Mouse (Mus musculus) gastrocnemius, postnatal 25 days (tissue): ENCODE measurements at regions not wholly inside any gene's neighbourhood (a gene's known extent, or its start where the extent isn't known, plus 50 kb on each side); places are given as distances from the start of the nearest gene placed in this dataset.

Experiments used
- DNase-seq: peaks from one replicate; pipeline ENCODE4 v3.0.0; 2022

- DNase-seq, result no peak
Measured at GRCm38 (mm10) chr8:102845362-102845761, 59.9 kb upstream of the Cdh11 start.

DNA sequence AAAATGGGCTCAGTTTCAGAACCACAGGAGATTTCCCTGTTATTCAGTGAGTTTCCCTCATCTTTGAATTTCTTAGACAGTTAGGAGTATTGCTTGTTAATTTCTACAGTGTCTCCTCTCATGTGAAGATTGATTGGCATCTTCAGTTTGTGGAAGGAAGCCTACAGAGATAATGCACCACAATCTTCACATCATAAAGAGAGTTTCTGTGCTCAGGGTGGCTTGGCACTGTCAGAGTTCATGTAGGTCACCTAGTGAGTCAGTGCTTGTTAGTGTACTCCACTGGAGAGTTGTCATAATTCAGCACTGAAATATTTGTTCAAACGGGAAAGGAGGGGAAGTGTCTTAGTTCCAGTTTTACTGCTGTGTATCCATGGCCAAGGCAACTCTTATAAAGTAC, 74.6 kb upstream of the Cdh11 start:
- no peak for DNase-seq

DNA sequence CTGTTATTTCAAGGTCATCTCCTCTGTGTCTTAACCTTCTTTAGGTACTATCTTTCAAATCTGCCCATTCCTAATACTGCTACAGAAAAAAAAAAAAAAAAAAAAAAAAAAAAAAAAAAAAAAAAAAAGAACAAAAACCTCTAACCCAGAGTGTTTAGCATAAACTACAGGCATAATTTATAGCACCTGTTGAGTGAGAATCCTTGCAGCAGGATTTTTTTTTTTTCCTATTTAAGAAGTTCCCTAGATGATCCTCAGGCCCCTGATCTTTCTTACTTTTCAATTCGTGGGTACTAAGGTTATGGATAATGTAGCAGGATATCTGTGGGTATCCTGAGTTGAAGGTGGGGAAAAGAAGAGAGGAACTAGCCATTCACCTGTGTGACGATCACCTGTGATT, 114.1 kb upstream of the Cdh11 start:
- no peak for DNase-seq

GRCm38 (mm10) chr8:102900662-102901061, 115.2 kb upstream of the Cdh11 start:
- no peak for DNase-seq

GRCm38 (mm10) chr8:102907444-102907843, 122.0 kb upstream of the Cdh11 start:
- DNase-seq, result no peak

DNA sequence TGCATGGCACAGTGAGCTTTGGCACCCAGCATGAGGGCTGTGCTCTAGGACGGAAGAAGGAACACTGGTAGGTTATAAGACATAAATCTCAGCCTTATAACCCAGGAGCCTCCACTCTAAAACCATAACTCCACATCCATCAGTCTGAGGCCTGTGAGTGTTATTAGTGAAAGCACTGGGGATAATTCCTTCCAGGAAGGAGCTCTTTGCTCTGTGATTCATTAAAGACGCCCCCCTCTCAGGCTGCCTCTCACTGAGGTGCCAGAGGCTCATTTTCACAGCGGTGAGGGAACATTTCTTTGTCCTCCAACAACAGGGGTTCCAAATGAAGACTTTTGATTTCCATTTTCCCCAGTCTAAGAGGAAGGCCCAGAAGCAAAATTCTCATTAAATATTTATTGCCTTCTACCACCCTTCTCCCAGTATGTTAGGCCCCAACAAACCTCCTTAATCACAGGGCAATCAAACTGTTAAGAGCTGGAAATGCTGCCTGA, 145.9 kb upstream of the Cdh11 start:
- no peak for DNase-seq

GRCm38 (mm10) chr8:102938771-102939170, 153.3 kb upstream of the Cdh11 start:
- no peak for DNase-seq

GRCm38 (mm10) chr8:102945546-102945945, 160.1 kb upstream of the Cdh11 start:
- no peak for DNase-seq

DNA sequence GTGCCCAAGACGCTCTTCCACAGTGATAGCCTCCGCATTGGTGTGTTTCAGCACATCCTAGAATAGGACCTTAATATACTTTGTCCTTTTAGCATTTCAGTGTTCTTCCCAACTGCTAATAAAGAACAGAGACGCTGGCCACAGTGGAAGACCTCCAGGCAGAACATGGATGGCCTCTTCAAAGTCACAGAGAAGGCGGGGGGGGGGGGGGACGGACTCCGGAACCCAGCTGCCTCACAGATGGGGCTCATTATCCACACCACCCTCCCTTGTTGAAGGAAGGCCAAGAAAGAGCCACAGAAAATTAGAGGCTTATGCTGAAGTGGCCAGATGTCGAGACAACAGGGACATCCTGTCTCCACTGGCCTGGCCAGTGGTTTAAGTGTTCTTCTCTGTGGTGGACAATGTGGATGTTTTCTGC, 192.7 kb upstream of the Cdh11 start:
- DNase-seq, result peak; percentile 52

DNA sequence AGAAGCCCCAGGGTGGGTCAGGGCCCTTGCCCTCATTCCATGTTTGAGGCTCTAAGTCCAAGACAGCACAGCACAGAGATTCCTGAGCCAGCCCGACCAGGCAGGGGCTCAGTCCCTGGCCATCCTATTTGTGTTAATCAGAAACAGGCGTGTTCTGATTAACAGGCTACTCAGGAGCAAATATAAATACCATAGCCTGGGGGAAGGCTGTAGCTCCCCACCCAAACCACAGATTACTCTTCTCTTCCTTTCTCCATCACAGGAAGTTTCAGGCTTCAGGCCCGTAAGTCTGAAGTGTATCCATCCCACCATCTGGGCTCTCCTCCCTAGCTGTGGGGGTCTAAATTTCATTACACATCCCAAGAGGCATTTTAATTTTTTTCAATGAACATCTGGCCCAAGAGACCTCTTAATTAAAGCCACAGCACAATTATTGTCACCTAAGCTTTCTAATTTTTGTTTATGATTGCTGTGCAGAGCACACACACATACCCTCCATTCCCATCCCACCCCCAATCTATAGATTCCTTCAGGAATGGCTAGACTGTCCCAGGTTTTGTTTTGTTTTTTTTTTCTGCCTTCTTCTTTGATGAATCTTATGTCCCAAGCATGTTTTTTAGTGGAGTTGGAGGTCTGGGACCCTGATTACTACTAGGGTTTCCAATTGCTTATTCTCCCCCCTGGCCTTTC, 197.9 kb upstream of the Cdh11 start:
- no peak for DNase-seq

DNA sequence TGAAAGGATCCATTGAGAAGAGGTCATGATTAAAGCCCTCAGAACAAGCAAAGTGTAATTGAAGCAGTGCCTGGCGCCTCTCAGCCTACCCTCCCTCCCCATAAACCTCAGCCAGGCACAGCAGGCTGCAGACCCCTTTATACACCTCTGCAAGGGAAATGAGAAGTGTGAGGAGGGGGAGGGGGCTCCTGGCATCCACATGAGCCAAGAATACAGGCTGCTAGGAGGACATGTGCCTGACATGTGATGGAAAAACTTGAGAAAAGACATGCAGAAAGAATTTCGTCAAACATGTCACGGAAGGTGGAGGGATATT, 198.4 kb upstream of the Cdh11 start:
- no peak for DNase-seq

DNA sequence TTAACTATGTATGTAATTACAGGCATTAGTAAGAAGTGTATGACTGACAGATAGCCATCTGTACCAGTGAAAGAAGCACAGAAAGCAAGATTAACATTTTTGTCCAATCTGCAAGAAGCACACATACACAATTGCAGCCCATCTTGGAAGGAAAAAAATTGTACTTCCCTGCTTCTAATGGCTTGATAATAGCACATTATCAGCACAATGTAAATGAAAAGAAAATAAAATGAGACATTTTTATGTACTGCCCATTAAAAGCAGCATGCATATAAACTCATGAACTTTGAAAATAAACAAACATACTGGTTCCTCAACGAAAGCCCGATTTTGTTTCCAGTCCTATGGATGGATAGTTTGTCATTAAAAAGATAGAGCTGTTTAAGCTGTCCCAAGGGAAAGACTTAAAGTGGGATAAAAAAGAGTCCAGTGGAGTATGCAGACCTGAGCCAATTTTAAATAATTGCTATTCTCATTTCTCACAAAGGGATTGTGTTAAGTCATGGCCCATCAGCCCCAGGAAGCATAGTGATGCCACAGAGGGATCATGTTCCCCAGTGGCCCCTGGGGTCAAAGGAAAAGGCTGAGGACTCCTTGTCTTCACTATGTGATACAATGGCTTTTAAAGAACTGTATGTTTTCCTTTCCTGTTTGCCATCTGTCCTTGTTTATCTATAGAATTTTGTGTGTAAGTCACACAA, 222.0 kb upstream of the Cdh11 start:
- DNase-seq, result no peak

DNA sequence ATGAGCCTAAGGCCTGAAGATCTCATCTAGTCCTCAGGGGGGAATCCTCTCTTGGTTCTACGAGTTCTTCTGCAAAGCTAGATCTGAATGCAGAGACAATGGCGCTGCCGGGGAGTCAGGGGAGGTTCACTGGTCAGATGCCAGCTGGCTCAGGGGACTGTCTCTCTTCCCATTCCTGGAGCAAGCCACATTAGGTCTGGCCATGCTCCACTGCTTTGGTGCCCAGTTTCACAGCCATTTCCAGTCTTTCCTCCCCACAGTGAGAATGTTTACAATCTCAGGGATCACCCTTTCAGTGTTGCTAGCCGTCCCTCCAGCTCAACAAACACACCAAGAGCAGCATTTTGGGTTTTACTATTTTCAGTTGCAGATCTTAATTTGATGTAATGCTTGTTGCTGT, 233.7 kb upstream of the Cdh11 start:
- peak; percentile 21 for DNase-seq

DNA sequence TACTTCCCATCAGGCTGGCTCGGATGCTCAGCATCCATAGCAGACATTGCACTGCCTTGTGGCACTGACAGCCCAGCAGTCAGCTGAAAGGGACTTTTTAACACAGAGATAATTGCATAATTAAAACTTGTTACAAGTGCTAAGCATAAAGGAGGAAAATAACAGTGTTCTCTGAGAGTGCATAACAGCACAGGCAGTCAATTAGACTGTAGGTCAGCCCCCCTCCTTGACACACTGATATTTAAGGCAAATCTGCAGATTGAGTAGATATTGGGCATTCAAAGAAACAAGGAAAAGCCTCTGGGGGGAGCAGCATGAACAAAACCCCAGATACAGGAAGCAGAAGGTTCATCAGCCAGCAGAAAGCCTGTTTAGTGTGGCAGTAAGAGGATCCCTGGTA, 237.8 kb upstream of the Cdh11 start:
- DNase-seq, result no peak

DNA sequence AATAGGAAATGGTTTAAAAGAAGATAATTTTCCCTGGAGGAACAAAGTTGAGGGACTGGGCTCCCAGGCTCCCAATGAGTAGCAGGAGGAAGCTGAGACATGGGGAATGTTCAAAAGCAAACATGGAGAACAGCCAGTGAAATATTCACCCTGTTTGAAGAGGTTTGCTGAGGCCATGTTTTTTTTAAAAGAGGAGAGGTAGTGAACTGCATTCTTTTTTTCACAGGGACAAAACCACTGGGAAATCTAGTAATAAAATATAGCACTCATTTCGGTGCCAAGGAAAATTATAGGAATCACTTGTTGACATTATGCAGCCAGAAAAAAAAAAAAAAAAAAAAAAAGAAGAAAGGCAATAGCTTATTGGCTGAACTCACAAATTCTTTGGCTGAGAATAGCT, 246.3 kb upstream of the Cdh11 start:
- no peak for DNase-seq

- DNase-seq, result no peak
Measured at GRCm38 (mm10) chr8:103033956-103034355, 248.5 kb upstream of the Cdh11 start.

GRCm38 (mm10) chr8:103072079-103072635, 286.7 kb upstream of the Cdh11 start:
- DNase-seq, result no peak

- no peak for DNase-seq
Measured at GRCm38 (mm10) chr8:103072646-103073045, 287.2 kb upstream of the Cdh11 start.

- no peak for DNase-seq
Measured at GRCm38 (mm10) chr8:103078559-103078958, 293.1 kb upstream of the Cdh11 start.

DNA sequence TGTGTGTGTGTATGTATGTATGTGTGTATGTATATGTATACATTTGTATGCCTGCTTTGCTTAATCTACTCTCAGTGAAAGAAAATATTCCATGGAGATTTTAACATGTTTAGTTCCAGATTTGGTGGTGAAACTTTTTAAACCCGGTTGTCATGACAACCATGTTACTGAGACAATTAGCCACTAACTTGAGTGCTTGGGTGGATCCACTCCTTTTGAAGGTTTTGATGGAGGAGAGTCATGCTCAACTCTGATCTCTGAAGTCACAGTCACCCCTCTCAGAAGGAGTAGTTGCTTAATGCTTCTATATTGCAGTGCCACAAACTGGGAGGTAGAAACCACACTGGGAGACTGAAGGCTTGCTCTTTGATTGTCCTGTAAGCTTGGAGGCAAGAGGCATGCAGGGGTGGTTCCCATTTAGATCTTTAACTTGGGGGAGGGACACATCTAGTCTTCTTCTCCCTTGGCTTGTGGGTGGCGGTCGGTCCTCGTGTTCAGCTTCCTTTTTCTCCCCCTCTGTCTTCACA, 301.6 kb upstream of the Cdh11 start:
- no peak for DNase-seq

- no peak for DNase-seq
Measured at GRCm38 (mm10) chr8:103096496-103097092, 311.2 kb upstream of the Cdh11 start.

- DNase-seq, result peak; percentile 13
Measured at GRCm38 (mm10) chr8:103125581-103125980, 340.1 kb upstream of the Cdh11 start.

DNA sequence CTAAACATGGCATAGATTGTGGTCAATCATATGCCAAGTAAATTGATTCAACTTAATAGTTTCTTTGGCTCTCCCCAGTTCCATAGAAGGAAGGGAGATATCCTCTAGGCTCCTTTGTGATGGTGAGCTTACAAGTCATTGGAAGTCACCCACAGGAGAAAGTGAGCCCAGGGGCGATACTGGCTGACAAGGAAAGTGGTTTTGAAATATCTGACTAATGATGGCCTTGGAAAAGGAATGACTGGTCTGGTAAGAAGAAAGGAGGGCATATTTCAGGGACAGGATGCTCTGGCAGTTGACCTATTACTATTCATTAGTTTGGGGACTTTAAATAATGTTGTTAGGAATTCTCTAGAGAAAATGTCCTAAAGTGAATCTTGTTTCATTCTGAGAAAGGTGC, 352.7 kb upstream of the Cdh11 start:
- DNase-seq, result no peak
